Mouse (Mus musculus): ENCODE measurements around the gene Rfc1. TPM values are rescaled to one million over a fixed set of nuclear protein-coding genes. Genes with fewer than 3 reads are reported as not detected.

The Rfc1 gene
- total and polyA plus RNA-seq, 3 experiments = 50.2 to 2,723 (median 51.5) TPM

- no peaks in the 10 kb centered on the region for H3K9me3 ChIP-seq (replicated peaks; ENCODE audit: insufficient read depth, low read length)
- peak; percentile 86 to 96 for TF ChIP-seq EP300 (IDR thresholded peaks at IDR 0.05; ENCODE audit: low read depth in 1 of 2, low read length in 2 of 2)
- no peak for TF ChIP-seq POLR2AphosphoS2 (IDR thresholded peaks at IDR 0.05; ENCODE audit: low read length)
- TF ChIP-seq MAX (IDR thresholded peaks at IDR 0.05; ENCODE audit: low read length) = no peak; the same call in 1 of the 2 replicates
- TF ChIP-seq MXI1 (IDR thresholded peaks at IDR 0.05; ENCODE audit: low read depth, low read length) = 0 out of 2 replicates have a peak, but pooled peaks have one; percentile 22
- TF ChIP-seq MAFK (IDR thresholded peaks at IDR 0.05; ENCODE audit: borderline replicate concordance, low read depth, low read length) = no peak
- TF ChIP-seq RCOR1 (IDR thresholded peaks at IDR 0.05; ENCODE audit: low read depth, low read length) = peak; percentile 70
- TF ChIP-seq BHLHE40 (IDR thresholded peaks at IDR 0.05; ENCODE audit: borderline replicate concordance, low read depth, low read length) = peak; percentile 23; the same call in 1 of the 2 replicates
- peak; percentile 33; the same call in 1 of the 2 replicates for TF ChIP-seq USF1 (IDR thresholded peaks at IDR 0.05; ENCODE audit: low read depth, low read length)
- no peak for TF ChIP-seq MEF2A (IDR thresholded peaks at IDR 0.05; ENCODE audit: extremely low read depth, insufficient replicate concordance, low read depth, low read length, poor library complexity, severe bottlenecking)
- TF ChIP-seq TCF12 (IDR thresholded peaks at IDR 0.05; ENCODE audit: low read depth, low read length) = peak; percentile 86
- peak; percentile 97 for TF ChIP-seq JUND (IDR thresholded peaks at IDR 0.05; ENCODE audit: low read depth, low read length)
- no peak for TF ChIP-seq CTCF (IDR thresholded peaks at IDR 0.05 in 2 of 3, conservative IDR thresholded peaks at IDR 0.05 in 1 of 3; ENCODE audit: control insufficient read depth in 1 of 3, insufficient read depth in 1 of 3, low read depth in 2 of 3, low read length in 3 of 3, poor library complexity in 1 of 3, severe bottlenecking in 1 of 3)
- no peak for TF ChIP-seq CHD2 (IDR thresholded peaks at IDR 0.05; ENCODE audit: low read length)
- TF ChIP-seq MYC (IDR thresholded peaks at IDR 0.05; ENCODE audit: low read depth, low read length) = peak; percentile 26; the same call in 1 of the 2 replicates
- TF ChIP-seq MYB (IDR thresholded peaks at IDR 0.05; ENCODE audit: low read depth, low read length) = 0 out of 2 replicates have a peak, but pooled peaks have one; percentile 14
- TF ChIP-seq GATA1 (IDR thresholded peaks at IDR 0.05; ENCODE audit: low read depth, low read length) = peak; percentile 95
- TF ChIP-seq ETS1 (IDR thresholded peaks at IDR 0.05; ENCODE audit: low read depth, low read length) = peak; percentile 99
- peak; percentile 90 for TF ChIP-seq SIN3A (IDR thresholded peaks at IDR 0.05; ENCODE audit: low read length)
- peak; percentile 80 for TF ChIP-seq TAL1 (IDR thresholded peaks at IDR 0.05; ENCODE audit: low read length)
- TF ChIP-seq ZC3H11A (IDR thresholded peaks at IDR 0.05; ENCODE audit: low read depth, low read length) = no peak
- no peak overlapping the region for H3K4me3 ChIP-seq (ENCODE audit: control insufficient read depth in 1 of 2, insufficient read depth in 1 of 2, low read depth in 2 of 2, low read length in 2 of 2)
- peak overlapping the region; percentile 81 for H3K27ac ChIP-seq (ENCODE audit: control insufficient read depth, low read depth, low read length)
- H3K79me2 ChIP-seq (ENCODE audit: control insufficient read depth, insufficient read depth, low read length, poor library complexity) = no peaks in the 10 kb centered on the region
- peak overlapping the region; percentile 10; the same call in 1 of the 2 replicates for H3K9ac ChIP-seq (ENCODE audit: control insufficient read depth, low read depth, low read length, poor library complexity, severe bottlenecking)
- H3K4me1 ChIP-seq (ENCODE audit: control insufficient read depth in 1 of 2, insufficient read depth in 2 of 2, low read length in 2 of 2) = peaks cover 17 to 26% of the 10 kb centered on the region in 2 experiments
- no peaks in the 10 kb centered on the region for H3K27me3 ChIP-seq (ENCODE audit: control insufficient read depth in 1 of 2, insufficient read depth in 2 of 2, low read length in 2 of 2)
- peak; percentile 89 for DNase-seq (ENCODE audit: low read depth, low spot score)
- H3K36me3 ChIP-seq (ENCODE audit: control insufficient read depth in 1 of 2, insufficient read depth in 2 of 2, low read length in 2 of 2) = peaks cover 12 to 28% of the 10 kb centered on the region in 2 experiments
Measured at GRCm38 (mm10) chr5:65298167-65298950, 37.1 kb downstream of the Rfc1 start.
